Comparison of ENCODE assay signal across 17 mouse cellular contexts in genomic region chr15:99831535-99831934, GRCm38 (mm10). TPM values are rescaled to one million over a fixed set of nuclear protein-coding genes. Genes with fewer than 3 reads are reported as not detected.
DNase-seq lines count a peak whose midpoint lies in the region; TF ChIP-seq lines count a peak whose summit lies in the region.
"Had no signal": no experiment of that assay in that cellular context is flagged by ENCODE, and none has a peak within 500 bp of the region (broad histone marks: within the 10 kb centered on the region; RNA-seq: fewer than 3 reads in every experiment).

No protein-coding gene starts in this region.

- TF ChIP-seq RAD21 in MEL (IDR thresholded peaks at IDR 0.05; ENCODE audit: low read depth, low read length), result no peak

- H3K4me1 ChIP-seq in MEL (ENCODE audit: control insufficient read depth in 1 of 2, insufficient read depth in 2 of 2, low read length in 2 of 2), result no peaks in the 10 kb centered on the region
- peaks cover 26% of the 10 kb centered on the region for H3K4me1 ChIP-seq in embryonic facial prominence, embryonic 10.5 days
- 0 out of 2 replicates have a peak, but pooled peaks cover 3% of the 10 kb centered on the region for H3K4me1 ChIP-seq in limb, embryonic 10.5 days

- no peak overlapping the region for H3K9ac ChIP-seq in MEL (ENCODE audit: control insufficient read depth, low read depth, low read length, poor library complexity, severe bottlenecking)
- H3K9ac ChIP-seq: limb, embryonic 12.5 days; liver, embryonic 13.5 days had no signal

- H3K4me3 ChIP-seq in MEL (ENCODE audit: control insufficient read depth in 1 of 2, insufficient read depth in 1 of 2, low read depth in 2 of 2, low read length in 2 of 2), result peak overlapping the region; percentile 9 to 43; a peak in 2 of 4 replicates
- H3K4me3 ChIP-seq in embryonic facial prominence, embryonic 10.5 days, result no peak overlapping the region
- H3K4me3 ChIP-seq in limb, embryonic 10.5 days, result no peak overlapping the region
- H3K4me3 ChIP-seq: heart, embryonic 10.5 days; left cerebral cortex, adult 2 months; limb, embryonic 12.5 days; liver, embryonic 13.5 days had no signal

- DNase-seq in heart, adult 9 months (ENCODE audit: low spot score in 2 of 2), result peak; percentile 33 to 49
- no peak for DNase-seq in heart, adult 8-10 months (ENCODE audit: low spot score)
- DNase-seq in MEL (ENCODE audit: low read depth, low spot score), result peak; percentile 42
- DNase-seq in embryonic facial prominence, embryonic 10.5 days (ENCODE audit: low spot score), result peak; percentile 36
- DNase-seq in lung, postnatal 10 days, result peak; percentile 63
- no peak for DNase-seq in cerebellum, postnatal 36 days
- DNase-seq in limb, embryonic 10.5 days (ENCODE audit: low spot score), result no peak
- no peak for DNase-seq in left cerebral cortex, adult 11 months (ENCODE audit: low spot score)
- DNase-seq: B cell, adult 2 months; cerebellum, postnatal 10 days; liver, embryonic 13.5 days; midbrain, embryonic 14.5 days; spleen, adult 18-20 months; thymus, adult 2 months had no signal

- no peak for TF ChIP-seq EP300 in MEL (IDR thresholded peaks at IDR 0.05; ENCODE audit: low read depth in 1 of 2, low read length in 2 of 2)

- H3K79me2 ChIP-seq in MEL (ENCODE audit: control insufficient read depth, insufficient read depth, low read length, poor library complexity), result no peaks in the 10 kb centered on the region

- WGBS in embryonic facial prominence, embryonic 10.5 days, result 49% methylated on average over 5 of the region's 5 CpGs
- 57% methylated on average over 5 of the region's 5 CpGs for WGBS in limb, embryonic 10.5 days

- H3K27me3 ChIP-seq in MEL (ENCODE audit: control insufficient read depth in 1 of 2, insufficient read depth in 2 of 2, low read length in 2 of 2), result peaks cover 20 to 31% of the 10 kb centered on the region in 2 experiments
- H3K27me3 ChIP-seq in embryonic facial prominence, embryonic 10.5 days (replicated peaks; ENCODE audit: low read depth, poor library complexity, severe bottlenecking), result no peaks in the 10 kb centered on the region
- no peaks in the 10 kb centered on the region for H3K27me3 ChIP-seq in limb, embryonic 10.5 days (ENCODE audit: low read depth, poor library complexity, severe bottlenecking)
- H3K27me3 ChIP-seq: limb, embryonic 12.5 days; liver, embryonic 13.5 days had no signal

- TF ChIP-seq CTCF in MEL (IDR thresholded peaks at IDR 0.05 in 2 of 3, conservative IDR thresholded peaks at IDR 0.05 in 1 of 3; ENCODE audit: control insufficient read depth in 1 of 3, insufficient read depth in 1 of 3, low read depth in 2 of 3, low read length in 3 of 3, poor library complexity in 1 of 3, severe bottlenecking in 1 of 3), result no peak

- no peak for TF ChIP-seq POLR2A in MEL (IDR thresholded peaks at IDR 0.05; ENCODE audit: control insufficient read depth in 1 of 2, insufficient read depth in 1 of 2, low read depth in 1 of 2, low read length in 2 of 2, poor library complexity in 1 of 2)

- no peaks in the 10 kb centered on the region; a peak in 1 of 4 replicates for H3K36me3 ChIP-seq in MEL (ENCODE audit: control insufficient read depth in 1 of 2, insufficient read depth in 2 of 2, low read length in 2 of 2)
- 0 out of 2 replicates have a peak, but pooled peaks cover 3% of the 10 kb centered on the region for H3K36me3 ChIP-seq in embryonic facial prominence, embryonic 10.5 days (replicated peaks)
- 0 out of 2 replicates have a peak, but pooled peaks cover 2% of the 10 kb centered on the region for H3K36me3 ChIP-seq in limb, embryonic 10.5 days
- H3K36me3 ChIP-seq: heart, embryonic 10.5 days; liver, embryonic 13.5 days had no signal

- H3K9me3 ChIP-seq in MEL (replicated peaks; ENCODE audit: insufficient read depth, low read length), result no peaks in the 10 kb centered on the region
- no peaks in the 10 kb centered on the region for H3K9me3 ChIP-seq in embryonic facial prominence, embryonic 10.5 days
- no peaks in the 10 kb centered on the region for H3K9me3 ChIP-seq in limb, embryonic 10.5 days (replicated peaks)
- H3K9me3 ChIP-seq: heart, embryonic 10.5 days; limb, embryonic 12.5 days; liver, embryonic 13.5 days had no signal

- H3K27ac ChIP-seq in MEL (ENCODE audit: control insufficient read depth, low read depth, low read length), result no peak overlapping the region
- H3K27ac ChIP-seq in embryonic facial prominence, embryonic 10.5 days (replicated peaks), result peak overlapping the region; percentile 59
- no peak overlapping the region for H3K27ac ChIP-seq in limb, embryonic 10.5 days
- H3K27ac ChIP-seq: heart, embryonic 10.5 days; left cerebral cortex, adult 2 months; limb, embryonic 12.5 days; liver, embryonic 13.5 days had no signal

TF ChIP-seq in MEL, 35 proteins besides CTCF, POLR2A, EP300 and RAD21:
- no peak for TF ChIP-seq CHD1 (IDR thresholded peaks at IDR 0.05; ENCODE audit: low read depth, low read length)
- no peak for TF ChIP-seq USF1 (IDR thresholded peaks at IDR 0.05; ENCODE audit: low read depth, low read length)
- no peak for TF ChIP-seq ZC3H11A (IDR thresholded peaks at IDR 0.05; ENCODE audit: low read depth, low read length)
- TF ChIP-seq ZKSCAN1 (IDR thresholded peaks at IDR 0.05; ENCODE audit: low read depth, low read length), result no peak
- no peak for TF ChIP-seq MYC (IDR thresholded peaks at IDR 0.05; ENCODE audit: low read depth, low read length)
- no peak for TF ChIP-seq MAX (IDR thresholded peaks at IDR 0.05; ENCODE audit: low read length)
- no peak for TF ChIP-seq NRF1 (IDR thresholded peaks at IDR 0.05; ENCODE audit: insufficient read depth, low read depth, low read length, poor library complexity, severe bottlenecking)
- no peak for TF ChIP-seq JUND (IDR thresholded peaks at IDR 0.05; ENCODE audit: low read depth, low read length)

RNA-seq across cellular contexts. Expression of gene Lima1, which starts 43.7 kb away (rescaled TPM):
- 10 to 100 TPM; 17.6 to 21.7 (median 20.4) TPM for total RNA-seq in heart, adult 8-10 months (2022)
- 0.88 and 1.1 TPM in 2 replicates for total RNA-seq in MEL (2012; rRNA removed)
- polyA plus RNA-seq in MEL (2012; ENCODE audit: insufficient read depth in 1 of 2, insufficient read length in 2 of 2, low read depth in 1 of 2, low replicate concordance in 2 of 2, missing spikeins in 1 of 2), result 1 to 10 TPM in 1 of 2 experiments, not detected in 1; 7.9 TPM
- 62.3 and 65.4 TPM in 2 replicates for polyA plus RNA-seq in embryonic facial prominence, embryonic 10.5 days (2016; fragmentation: Nextera tagmentation; extraction: Ambion mirVana)
- 56.8 and 70.8 TPM in 2 replicates for polyA plus RNA-seq in limb, embryonic 10.5 days (2016; fragmentation: Nextera tagmentation; extraction: Ambion mirVana)

RNA-seq across cellular contexts. Expression of gene Cers5, which starts 58.9 kb away (rescaled TPM):
- 10 to 100 TPM; 17.8 to 23.6 (median 18.1) TPM for total RNA-seq in heart, adult 8-10 months (2022)
- total RNA-seq in MEL (2012; rRNA removed), result 21.8 and 31.5 TPM in 2 replicates
- polyA plus RNA-seq in MEL (2012; ENCODE audit: insufficient read depth in 1 of 2, insufficient read length in 2 of 2, low read depth in 1 of 2, low replicate concordance in 2 of 2, missing spikeins in 1 of 2), result 10 to 100 TPM in 1 of 2 experiments, not detected in 1; 43.5 TPM
- polyA plus RNA-seq in embryonic facial prominence, embryonic 10.5 days (2016; fragmentation: Nextera tagmentation; extraction: Ambion mirVana), result 60.2 and 63.8 TPM in 2 replicates
- 68.2 and 75.6 TPM in 2 replicates for polyA plus RNA-seq in limb, embryonic 10.5 days (2016; fragmentation: Nextera tagmentation; extraction: Ambion mirVana)

Comparison
In these comparisons a context has a peak if more than half of its experiments do, and no peak if none do; other contexts are left out.
1. DNase-seq: peak in heart, adult 9 months (2 of 2), MEL (single experiment), embryonic facial prominence, embryonic 10.5 days (single experiment) and lung, postnatal 10 days (single experiment); none in heart, adult 8-10 months (single experiment), cerebellum, postnatal 36 days (0 of 2), limb, embryonic 10.5 days (single experiment) and left cerebral cortex, adult 11 months (single experiment).
2. H3K4me3 ChIP-seq: peak in MEL (2 of 2); none in embryonic facial prominence, embryonic 10.5 days (single experiment) and limb, embryonic 10.5 days (single experiment).